In genomic region chr14:28356031-28356430, GRCm38 (mm10) we compare ENCODE assay signal across 23 mouse cellular contexts.
DNase-seq lines count a peak whose midpoint lies in the region; ATAC-seq and TF ChIP-seq lines count a peak whose summit lies in the region.
"Had no signal": no experiment of that assay in that cellular context is flagged by ENCODE, and none has a peak within 500 bp of the region (broad histone marks: within the 10 kb centered on the region; RNA-seq: fewer than 3 reads in every experiment).

No protein-coding gene starts in this region.

- no peaks in the 10 kb centered on the region for H3K36me3 ChIP-seq in lung, postnatal 0 days (ENCODE audit: insufficient read depth, low read length)
- H3K36me3 ChIP-seq: embryonic facial prominence, embryonic 15.5 days; forebrain, embryonic 10.5 days; heart, embryonic 15.5 days; hindbrain, embryonic 13.5 days had no signal

- H3K4me1 ChIP-seq in lung, postnatal 0 days (ENCODE audit: insufficient read depth, low read depth, low read length), result no peaks in the 10 kb centered on the region
- H3K4me1 ChIP-seq: forebrain, embryonic 10.5 days; hindbrain, embryonic 13.5 days had no signal

- H3K4me3 ChIP-seq in lung, postnatal 0 days (ENCODE audit: low read depth, low read length), result no peak overlapping the region
- H3K4me3 ChIP-seq: embryonic facial prominence, embryonic 15.5 days; erythroblast, embryonic 14.5 days; forebrain, embryonic 10.5 days; heart, embryonic 15.5 days; hindbrain, embryonic 13.5 days had no signal

- peak; percentile 36; the same call in 1 of the 2 replicates for ATAC-seq in frontal cortex, adult (ENCODE audit: low TSS enrichment)
- no peak for ATAC-seq in lung, postnatal 0 days
- ATAC-seq: forebrain, embryonic 14.5 days; hindbrain, postnatal 0 days had no signal

- no peaks in the 10 kb centered on the region for H3K27me3 ChIP-seq in lung, postnatal 0 days (replicated peaks; ENCODE audit: insufficient read depth, low read length)
- H3K27me3 ChIP-seq: embryonic facial prominence, embryonic 15.5 days; heart, embryonic 15.5 days had no signal

- no peak for TF ChIP-seq CTCF in lung, postnatal 0 days (IDR thresholded peaks at IDR 0.05)

- TF ChIP-seq EP300 in lung, postnatal 0 days (IDR thresholded peaks at IDR 0.05), result no peak

- no peak overlapping the region for H3K27ac ChIP-seq in lung, postnatal 0 days (ENCODE audit: low read length)
- H3K27ac ChIP-seq: embryonic facial prominence, embryonic 15.5 days; forebrain, embryonic 10.5 days; heart, embryonic 15.5 days; hindbrain, embryonic 13.5 days; hindbrain, postnatal 0 days had no signal

- no peak overlapping the region for H3K9ac ChIP-seq in lung, postnatal 0 days (replicated peaks; ENCODE audit: low read depth)
- H3K9ac ChIP-seq: embryonic facial prominence, embryonic 15.5 days; heart, embryonic 15.5 days; hindbrain, embryonic 13.5 days had no signal

- H3K4me2 ChIP-seq in lung, postnatal 0 days (replicated peaks; ENCODE audit: low read depth, low read length), result no peak overlapping the region
- H3K4me2 ChIP-seq: embryonic facial prominence, embryonic 15.5 days; heart, embryonic 11.5 days; heart, embryonic 15.5 days; hindbrain, embryonic 13.5 days had no signal

- no peak for DNase-seq in frontal cortex, postnatal 36 days (ENCODE audit: low spot score in 2 of 2)
- DNase-seq in lung, postnatal 0 days (ENCODE audit: low spot score), result peak; percentile 33
- no peak for DNase-seq in lung, postnatal 14 days
- peak; percentile 13 for DNase-seq in MN1 (ENCODE audit: low spot score)
- DNase-seq in brain, adult 2 months (ENCODE audit: low read depth, low spot score), result peak; percentile 37
- no peak for DNase-seq in right cerebral cortex, postnatal 4 days
- DNase-seq: adrenal gland, adult 8-10 months; adrenal gland, postnatal 36 days; cerebellum, adult 11-12 months; cerebellum, adult 9-10 months; cerebellum, postnatal 36 days; gastrocnemius, postnatal 10 days; heart, adult 18-20 months; heart, postnatal 14 days had no signal

- no peaks in the 10 kb centered on the region for H3K9me3 ChIP-seq in lung, postnatal 0 days (ENCODE audit: low read length)
- H3K9me3 ChIP-seq: embryonic facial prominence, embryonic 15.5 days; forebrain, embryonic 10.5 days; heart, embryonic 15.5 days; hindbrain, embryonic 13.5 days had no signal

Comparison
In these comparisons a context has a peak if more than half of its experiments do, and no peak if none do; other contexts are left out.
1. DNase-seq: peak in lung, postnatal 0 days (single experiment), MN1 (single experiment) and brain, adult 2 months (single experiment); none in frontal cortex, postnatal 36 days (0 of 2), lung, postnatal 14 days (single experiment) and right cerebral cortex, postnatal 4 days (single experiment).